Mouse (Mus musculus) lung, postnatal 36 days (tissue): ENCODE measurements around the gene Nmnat3.

Experiments
- DNase-seq: peaks from one replicate; pipeline ENCODE4 v3.0.0; 2022; ENCODE audit warnings: mixed read lengths

Gene Nmnat3

GRCm38 (mm10) chr9:98312622-98313374 is 25.6 kb downstream of the Nmnat3 start:
- DNase-seq, result no peak

- DNase-seq, result no peak
Measured at GRCm38 (mm10) chr9:98313587-98313986, 26.4 kb downstream of the Nmnat3 start.

GRCm38 (mm10) chr9:98314059-98314650 is 26.9 kb downstream of the Nmnat3 start:
- DNase-seq, result no peak

- no peak for DNase-seq
Measured at GRCm38 (mm10) chr9:98317897-98318296, 30.7 kb downstream of the Nmnat3 start.

GRCm38 (mm10) chr9:98318875-98319274 is 31.6 kb downstream of the Nmnat3 start:
- DNase-seq, result no peak

- DNase-seq, result no peak
Measured at GRCm38 (mm10) chr9:98320785-98321184, 33.5 kb downstream of the Nmnat3 start.

- DNase-seq, result no peak
Measured at GRCm38 (mm10) chr9:98326088-98326487, 38.9 kb downstream of the Nmnat3 start.

- DNase-seq, result no peak
Measured at GRCm38 (mm10) chr9:98328415-98329176, 41.4 kb downstream of the Nmnat3 start.

GRCm38 (mm10) chr9:98329274-98330105 is 42.3 kb downstream of the Nmnat3 start:
- peak; percentile 42 for DNase-seq

- DNase-seq, result no peak
Measured at GRCm38 (mm10) chr9:98333219-98333754, 46.1 kb downstream of the Nmnat3 start.

GRCm38 (mm10) chr9:98337881-98338769 is 50.9 kb downstream of the Nmnat3 start:
- DNase-seq, result peak; percentile 57

- peak; percentile 17 for DNase-seq
Measured at GRCm38 (mm10) chr9:98339971-98340370, 52.7 kb downstream of the Nmnat3 start.

- no peak for DNase-seq
Measured at GRCm38 (mm10) chr9:98340427-98340826, 53.2 kb downstream of the Nmnat3 start.

GRCm38 (mm10) chr9:98345840-98346239 is 58.6 kb downstream of the Nmnat3 start:
- no peak for DNase-seq

- peak; percentile 2 for DNase-seq
Measured at GRCm38 (mm10) chr9:98346240-98346639, 59.0 kb downstream of the Nmnat3 start.

GRCm38 (mm10) chr9:98347021-98347420 is 59.8 kb downstream of the Nmnat3 start:
- no peak for DNase-seq

GRCm38 (mm10) chr9:98350318-98351144 is 63.3 kb downstream of the Nmnat3 start:
- DNase-seq, result no peak

- DNase-seq, result no peak
Measured at GRCm38 (mm10) chr9:98352332-98352731, 65.1 kb downstream of the Nmnat3 start.

- DNase-seq, result no peak
Measured at GRCm38 (mm10) chr9:98354919-98355318, 67.7 kb downstream of the Nmnat3 start.

GRCm38 (mm10) chr9:98361047-98361446 is 73.8 kb downstream of the Nmnat3 start:
- DNase-seq, result no peak

GRCm38 (mm10) chr9:98366075-98366474 is 78.8 kb downstream of the Nmnat3 start:
- no peak for DNase-seq
